Mouse (Mus musculus) c-Kit-negative CD71-positive TER-119-positive erythroid progenitor cells, embryonic 14.5 days (primary cell): ENCODE measurements around the gene Abl1.
"Not testable (repeated sequence)": the region's sequence is repeated elsewhere in the genome, so short reads cannot be mapped to it uniquely, and the experiment has no call there.

Experiments
- DNase-seq: peaks from one replicate; pipeline ENCODE4 v3.0.0-alpha.2; 2013; ENCODE audit warnings: low read depth, low spot score

Gene Abl1

DNA sequence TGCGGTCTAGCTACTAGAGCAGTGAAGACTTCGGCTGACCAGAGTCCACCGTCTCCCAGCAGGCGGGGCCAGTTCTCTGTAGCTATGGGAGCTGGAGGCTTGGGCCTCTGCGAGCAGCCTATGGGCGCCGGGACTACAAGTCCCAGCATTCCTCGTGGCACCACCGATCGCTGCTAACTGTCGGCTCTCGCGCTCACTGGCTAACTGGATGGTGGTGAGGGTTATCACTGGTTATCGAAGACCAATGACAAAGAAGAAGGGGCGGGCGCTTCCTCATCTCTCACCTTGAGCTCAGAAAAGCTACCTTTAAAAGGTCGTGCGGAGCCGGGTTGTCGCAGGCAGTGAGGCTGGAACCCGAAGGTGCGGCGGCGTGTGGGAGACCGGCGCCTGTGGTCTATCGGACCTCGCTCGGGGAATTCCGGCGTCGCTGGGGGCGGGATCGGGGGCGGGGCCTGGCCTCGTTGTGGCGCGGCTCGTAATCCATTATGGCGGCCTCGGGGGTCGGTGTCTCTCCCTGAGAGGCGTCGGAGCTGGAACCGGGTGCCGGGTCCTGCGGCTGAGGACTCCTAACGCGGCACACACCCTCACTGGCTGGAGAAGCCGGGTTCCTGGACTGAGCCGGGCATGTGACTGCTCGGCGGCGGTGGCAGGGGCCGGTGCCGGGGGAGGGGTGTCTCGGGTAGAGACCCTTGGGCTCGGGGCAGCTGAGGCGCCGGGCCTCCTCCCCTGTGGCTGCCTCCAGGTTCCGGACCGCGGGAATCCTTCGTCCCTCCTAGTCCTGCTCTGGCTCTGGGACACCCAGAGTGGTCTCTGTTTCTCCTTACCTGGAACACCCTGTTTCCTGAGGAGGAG, at the start of gene Abl1:
Gene Abl1, plus strand, starts transcription at position 303 of the 852 bp plus-strand sequence.
- DNase-seq, result peak; percentile 93

DNA sequence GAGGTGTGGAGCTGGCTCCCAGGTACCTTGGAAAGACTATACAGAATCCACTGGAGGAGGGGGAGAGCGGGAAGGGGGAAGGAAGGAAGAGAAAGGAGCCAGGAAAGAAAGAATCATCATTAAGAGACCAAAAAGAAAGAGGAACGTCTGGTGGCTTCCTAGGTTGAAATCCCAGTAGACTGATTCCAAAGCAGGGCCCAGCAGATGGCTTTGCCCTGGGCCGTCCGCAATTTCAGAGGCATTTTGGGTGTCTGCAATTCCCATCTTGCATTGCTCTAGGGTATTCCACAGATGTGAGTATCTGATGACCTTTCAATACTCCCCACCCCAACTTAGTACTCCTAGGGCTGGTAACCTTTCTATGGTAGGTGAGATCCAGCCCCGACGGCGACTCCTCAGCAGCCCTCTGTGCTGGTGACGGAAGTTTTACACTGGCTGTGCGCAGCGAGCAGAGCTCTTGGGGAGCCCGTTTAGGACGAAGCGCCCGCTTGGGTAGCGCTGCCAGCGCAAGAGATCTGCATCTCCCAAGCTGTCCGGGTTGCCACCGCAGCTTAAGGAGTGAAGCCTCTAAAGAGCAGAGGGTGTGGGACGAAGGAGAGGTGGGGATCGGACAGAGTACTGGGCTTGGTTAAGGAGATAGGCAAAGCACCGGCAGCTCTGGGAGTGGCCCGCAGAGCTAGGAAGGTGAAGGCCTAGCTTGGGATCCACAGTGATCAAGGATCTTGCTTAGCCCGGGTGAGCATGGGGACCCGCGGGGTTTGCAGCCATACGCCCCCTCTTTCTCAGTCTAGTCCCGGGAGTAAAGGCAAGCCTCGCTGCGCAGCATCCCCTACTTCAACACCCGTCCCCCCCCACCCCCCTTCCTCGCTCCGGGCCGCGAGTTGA, 49.4 kb upstream of the Abl1 start:
- DNase-seq, result no peak

DNA sequence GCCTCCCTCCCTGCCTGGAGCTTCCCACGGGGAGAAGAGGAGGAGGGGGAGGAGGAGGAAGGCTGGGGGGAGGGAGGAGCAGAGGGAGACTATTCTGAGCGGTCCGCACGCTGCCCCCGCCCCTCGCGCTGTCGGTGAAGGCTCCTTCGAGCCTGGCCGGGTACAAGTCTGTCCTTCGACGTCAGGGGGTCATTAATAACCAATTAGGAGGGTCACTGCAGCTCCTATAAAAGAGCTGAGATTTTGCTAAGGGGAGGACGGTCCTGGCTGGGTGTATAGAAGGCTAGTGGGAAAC, 48.8 kb upstream of the Abl1 start:
- no peak for DNase-seq

- DNase-seq, result no peak
Observed at GRCm38 (mm10) chr2:31639901-31640608, 48.1 kb upstream of the Abl1 start, which contains the start of gene Prdm12. TSS of gene Prdm12 (plus strand) at chr2:31640037.

GRCm38 (mm10) chr2:31640609-31641507, 47.3 kb upstream of the Abl1 start:
- DNase-seq, result no peak

DNA sequence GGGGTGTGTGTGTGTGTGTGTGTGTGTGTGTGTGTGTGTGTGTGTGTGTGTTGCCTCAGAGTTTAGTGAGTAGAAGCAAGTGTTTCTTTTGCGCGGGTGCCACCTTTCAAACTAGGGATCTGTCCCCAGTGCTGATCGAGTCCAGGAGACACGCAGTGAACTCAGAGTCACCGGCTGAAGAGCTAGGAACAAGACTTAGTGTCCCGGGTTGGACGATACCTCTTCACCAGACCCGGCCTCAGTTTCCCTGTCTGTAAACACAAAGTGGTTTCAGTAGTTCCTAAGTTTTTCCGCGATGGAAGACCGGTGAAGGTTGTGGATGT, 46.7 kb upstream of the Abl1 start:
- DNase-seq, result no peak

GRCm38 (mm10) chr2:31641929-31642328, 46.2 kb upstream of the Abl1 start:
- DNase-seq, result no peak

GRCm38 (mm10) chr2:31653971-31654853, 34.0 kb upstream of the Abl1 start:
- no peak for DNase-seq

GRCm38 (mm10) chr2:31654854-31655559, 33.2 kb upstream of the Abl1 start:
- no peak for DNase-seq

GRCm38 (mm10) chr2:31656374-31656773, 31.8 kb upstream of the Abl1 start:
- DNase-seq, result no peak

- no peak for DNase-seq
Observed at GRCm38 (mm10) chr2:31662939-31663803, 25.0 kb upstream of the Abl1 start.

DNA sequence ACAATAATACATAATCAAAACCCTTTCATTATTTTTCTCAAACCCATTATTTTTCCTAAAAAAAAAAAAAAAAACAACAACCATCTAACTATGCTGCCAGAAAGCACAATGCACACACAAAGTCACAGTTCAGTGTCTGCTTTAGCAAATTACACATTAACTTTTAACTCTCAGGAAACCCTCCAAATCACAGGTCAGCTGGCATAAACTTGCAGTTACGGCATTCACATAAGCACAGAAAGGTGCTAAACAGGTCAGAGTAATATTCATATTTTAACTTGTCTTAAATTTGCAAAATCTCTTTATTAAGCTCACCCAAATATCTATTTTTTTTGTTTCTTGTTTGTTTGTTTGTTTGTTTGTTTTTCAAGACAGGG, 24.4 kb upstream of the Abl1 start:
- no peak for DNase-seq

DNA sequence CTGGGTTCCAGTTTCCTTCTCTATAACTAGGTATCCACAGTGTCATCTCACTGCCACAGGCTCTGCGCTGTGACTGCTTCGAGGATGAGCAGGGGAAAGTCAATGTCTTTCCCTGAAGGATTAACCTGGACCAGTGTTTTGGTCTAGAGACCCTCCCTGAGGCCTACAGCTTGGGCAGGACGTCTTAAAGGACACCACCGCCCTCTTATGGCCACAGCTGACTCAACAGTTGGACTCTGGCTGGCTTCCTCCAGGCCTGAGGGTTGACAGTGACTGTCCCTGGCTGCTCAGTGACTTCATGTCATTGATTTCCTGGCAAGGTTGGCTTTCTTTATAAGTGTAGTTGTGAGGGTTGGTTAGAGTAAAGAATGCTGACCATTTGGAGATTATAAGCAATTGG, 20.8 kb upstream of the Abl1 start:
- no peak for DNase-seq

DNA sequence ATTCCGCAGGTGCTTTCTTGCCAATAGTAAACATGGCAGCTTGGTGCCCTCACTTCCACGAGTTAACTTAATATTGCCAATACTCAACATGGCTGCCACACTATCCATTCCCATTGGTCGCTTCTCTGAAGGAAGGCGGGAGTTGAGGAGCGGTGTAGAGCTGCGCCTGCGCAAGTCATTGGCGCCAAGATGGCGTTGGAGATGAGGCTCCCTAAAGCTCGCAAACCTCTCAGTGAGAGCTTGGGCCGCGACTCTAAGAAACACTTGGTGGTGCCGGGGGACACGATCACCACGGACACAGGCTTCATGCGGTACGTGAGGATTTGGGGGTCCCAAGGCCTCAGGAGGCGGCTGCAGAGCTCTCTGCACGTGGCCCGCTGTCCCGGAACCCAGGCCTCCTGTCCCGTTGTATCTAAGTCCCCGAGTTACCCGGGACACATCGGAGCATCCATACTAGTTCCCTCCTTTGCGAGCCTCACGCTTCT, 17.6 kb upstream of the Abl1 start, which contains the start of gene Exosc2:
Gene Exosc2, plus strand, starts transcription at position 165 of the 485 bp plus-strand sequence.
- DNase-seq, result peak; percentile 98

DNA sequence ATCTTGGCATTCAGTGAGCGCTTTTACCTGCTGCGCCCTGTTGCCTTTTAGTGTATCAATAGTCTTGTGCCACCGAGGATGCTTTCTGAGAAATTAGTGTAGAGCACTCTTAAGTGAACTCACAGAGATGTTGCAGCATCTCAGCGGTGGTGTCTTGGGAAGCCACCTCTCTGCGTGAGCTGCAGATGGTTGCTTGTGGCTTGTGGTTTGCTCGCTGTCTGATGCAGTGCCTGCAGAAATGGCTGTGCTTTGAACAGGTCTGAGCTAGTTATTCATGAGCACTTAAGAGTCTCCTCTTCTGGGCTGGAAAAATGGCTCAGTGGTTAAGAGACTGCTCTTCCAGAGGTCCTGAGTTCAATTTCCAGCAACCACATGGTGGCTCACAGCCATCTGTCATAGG, 9.5 kb upstream of the Abl1 start:
- no peak for DNase-seq

- not testable (repeated sequence) for DNase-seq
Observed at GRCm38 (mm10) chr2:31681051-31681707, 7.0 kb upstream of the Abl1 start.

DNA sequence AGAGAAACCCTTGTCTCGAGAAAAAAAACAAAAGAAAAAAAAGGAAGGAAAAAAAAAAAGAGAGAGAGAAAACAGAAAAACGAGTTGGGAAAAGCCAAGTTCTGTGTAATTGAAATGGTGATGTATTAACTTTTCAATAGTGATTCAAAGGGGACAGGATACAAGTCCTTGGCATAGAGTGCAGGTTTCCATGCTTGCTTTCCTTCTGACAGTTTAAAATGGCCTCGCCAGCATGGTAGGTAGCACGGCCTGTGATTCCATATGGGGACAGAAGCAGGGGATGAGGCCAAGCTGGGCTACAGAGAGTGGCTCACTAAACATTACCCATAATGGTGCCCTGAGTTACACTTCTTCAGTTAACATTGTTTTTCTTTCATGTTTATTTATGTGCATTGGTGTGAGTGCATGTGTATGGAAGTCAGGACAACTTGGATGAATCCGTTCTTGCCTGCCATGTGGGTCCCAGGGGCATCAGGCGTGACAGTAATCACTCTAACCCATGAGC, 6.4 kb upstream of the Abl1 start:
- DNase-seq, result no peak

GRCm38 (mm10) chr2:31683666-31684065, 4.5 kb upstream of the Abl1 start:
- peak; percentile 37 for DNase-seq
